Mouse (Mus musculus) small intestine, adult 2 months (tissue): ENCODE measurements around the gene Ift22. TPM values are rescaled to one million over a fixed set of nuclear protein-coding genes. Genes with fewer than 3 reads are reported as not detected.

Experiments used
- H3K27ac ChIP-seq: fragments of 200-500 bp; 2 replicates; pipeline ENCODE4 v1.5.1; 2012; ENCODE audit warnings: low read depth, low read length, control low read depth, inconsistent platforms; ENCODE audit not compliant: insufficient read depth
- H3K27me3 ChIP-seq: fragments of 200-500 bp; 2 replicates; pipeline ENCODE4 v1.6.1; 2012; ENCODE audit warnings: mild to moderate bottlenecking, moderate library complexity, low read length, inconsistent platforms; ENCODE audit not compliant: control insufficient read depth, insufficient read depth
- H3K36me3 ChIP-seq: fragments of 200-500 bp; 2 replicates; pipeline ENCODE4 v1.6.1; 2012; ENCODE audit warnings: mild to moderate bottlenecking, low read length, control low read depth, inconsistent platforms; ENCODE audit not compliant: control insufficient read depth, insufficient read depth
- H3K4me1 ChIP-seq: fragments of 200-500 bp; 2 replicates; pipeline ENCODE4 v1.6.1; 2012; ENCODE audit warnings: low read length, inconsistent platforms, mixed read lengths; ENCODE audit not compliant: control insufficient read depth, insufficient read depth, insufficient read length
- H3K4me3 ChIP-seq: fragments of 200-500 bp; 2 replicates; pipeline ENCODE4 v1.5.1; 2012; ENCODE audit warnings: low read depth, mild to moderate bottlenecking, control low read depth, inconsistent platforms, low read length, moderate library complexity
- CTCF ChIP-seq: fragments of 200-500 bp; IDR thresholded peaks from 2 replicates; pipeline ENCODE4 v1.5.1; 2012; ENCODE audit warnings: low read depth, mild to moderate bottlenecking, control low read depth, inconsistent platforms, low read length, moderate library complexity, mixed read lengths; ENCODE audit not compliant: insufficient replicate concordance, insufficient read length; ENCODE audit errors: extremely low read depth
- POLR2A ChIP-seq: fragments of 200-500 bp; IDR thresholded peaks from 2 replicates; pipeline ENCODE4 v1.6.1; 2012; ENCODE audit warnings: low read depth, mild to moderate bottlenecking, control low read depth, inconsistent platforms, low read length, moderate library complexity
- WGBS: fragments of 180-500 bp; shearing (Covaris S2); methylation state at CpG from one replicate; pipeline ENCODE4 v1.1.7; 2018; 5-methylcytosine and 5-hydroxymethylcytosine counted together
- polyA plus RNA-seq: library from polyadenylated mRNA; depleted of rRNA; stranded (reverse); fragments of >200 nt; gene quantifications from 2 replicates; pipeline ENCODE4 v1.2.3, GENCODE M21; 2012; rRNA removed

Gene Ift22
- 11.1 and 13.3 TPM in 2 replicates for polyA plus RNA-seq

DNA sequence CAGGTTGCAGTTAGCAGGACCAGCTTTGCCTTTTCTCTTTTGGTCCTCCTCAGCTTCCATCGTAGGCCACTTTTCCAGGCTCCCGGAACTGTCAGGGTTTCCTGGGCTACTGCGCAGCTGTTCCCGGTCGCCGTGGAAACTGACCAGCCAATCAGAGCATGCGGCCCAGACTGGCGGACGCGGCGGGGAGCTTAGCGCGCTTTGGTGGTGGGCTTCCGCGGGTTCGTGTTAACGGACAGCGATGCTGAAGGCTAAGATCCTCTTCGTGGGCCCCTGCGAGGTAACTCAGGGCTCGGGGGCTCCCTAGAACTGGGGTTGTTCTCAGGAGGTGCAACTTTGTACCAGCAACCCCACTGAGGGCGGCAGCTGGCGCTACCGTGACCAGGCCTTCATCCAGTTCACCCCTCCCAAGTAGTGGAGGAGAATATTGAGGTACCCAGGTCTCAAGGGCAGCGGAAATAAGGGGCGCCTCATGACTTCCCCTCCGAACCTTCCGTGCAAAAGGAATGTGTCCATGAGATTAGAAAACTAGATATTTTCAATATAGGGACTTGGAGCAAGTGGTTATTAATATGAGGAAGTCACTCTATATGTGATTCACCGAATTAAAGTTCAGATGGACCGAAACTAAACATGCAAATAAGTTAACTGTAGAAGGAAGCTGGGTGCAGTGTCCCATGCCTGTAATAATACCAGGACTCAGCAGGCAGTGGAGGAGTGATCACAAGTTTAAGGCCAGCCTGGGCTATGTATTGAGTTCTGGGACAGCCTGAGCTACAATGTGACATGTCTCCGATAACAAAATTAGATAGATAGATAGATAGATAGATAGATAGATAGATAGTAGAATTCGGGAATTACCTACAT, at the start of gene Ift22:
Gene Ift22, plus strand, starts transcription at position 160 of the 867 bp plus-strand sequence.
- WGBS = 5% methylated on average over 32 of the region's 32 CpGs
- no peak for TF ChIP-seq CTCF
- TF ChIP-seq POLR2A = peak; percentile 36; the same call in 1 of the 2 replicates
- H3K27ac ChIP-seq = peak within 1 kb of the TSS; percentile 61
- no peaks in the 10 kb centered on the region for H3K27me3 ChIP-seq
- peaks cover 7% of the 10 kb centered on the region for H3K36me3 ChIP-seq
- H3K4me3 ChIP-seq = peak within 1 kb of the TSS; percentile 75
- H3K4me1 ChIP-seq = peaks cover 9% of the 10 kb centered on the region

DNA sequence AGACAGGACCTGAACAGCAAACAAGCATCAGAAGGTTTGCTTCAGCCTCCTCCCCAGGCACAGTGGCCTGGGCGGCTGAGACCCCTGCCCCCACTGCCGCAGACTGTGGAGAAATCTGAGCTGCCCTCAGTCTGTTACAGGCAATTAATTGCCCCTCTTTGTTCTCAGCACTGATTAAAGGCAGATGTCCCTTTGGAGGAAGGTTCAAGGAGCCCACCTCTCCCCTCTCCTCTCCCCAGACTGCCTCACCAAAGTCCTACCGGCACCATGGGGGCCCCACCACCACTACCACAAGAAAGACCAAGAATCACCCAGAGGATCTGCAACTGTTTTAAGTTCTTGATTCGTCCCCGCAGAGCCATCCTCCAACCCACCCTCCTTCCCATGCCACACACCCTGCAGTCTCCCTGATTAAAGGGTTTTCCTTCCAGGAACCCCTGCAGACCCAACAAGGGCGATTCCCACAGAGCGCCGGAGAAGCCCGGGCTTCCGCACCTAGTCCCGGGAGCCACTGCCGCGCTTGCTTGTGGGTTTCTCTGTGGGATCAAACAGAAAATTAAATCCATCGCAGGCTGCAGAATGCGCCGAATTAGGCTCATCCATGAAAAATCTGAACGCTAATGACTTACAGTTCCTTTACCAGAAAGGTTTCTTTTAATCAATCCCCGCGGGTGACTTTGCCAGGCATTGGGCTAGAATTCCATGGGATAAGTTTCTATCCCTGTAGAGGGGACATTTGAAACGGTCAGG, 46.6 kb upstream of the Ift22 start:
- Histone ChIP-seq H3K4me3 (no peak overlapping the region), H3K36me3 (no peaks in the 10 kb centered on the region), H3K27me3 (no peaks in the 10 kb centered on the region), H3K4me1 (peaks cover 2% of the 10 kb centered on the region), H3K27ac (no peak overlapping the region)
- TF ChIP-seq POLR2A = no peak
- TF ChIP-seq CTCF = no peak
- 39% methylated on average over 20 of the region's 20 CpGs for WGBS

- WGBS = 67% methylated on average over 4 of the region's 4 CpGs
- H3K27me3 ChIP-seq = no peaks in the 10 kb centered on the region
- H3K27ac ChIP-seq = no peak overlapping the region
- H3K36me3 ChIP-seq = no peaks in the 10 kb centered on the region
- TF ChIP-seq POLR2A (no peak), CTCF (no peak)
- H3K4me1 ChIP-seq = peaks cover 2% of the 10 kb centered on the region
- no peak overlapping the region for H3K4me3 ChIP-seq
Measured at GRCm38 (mm10) chr5:136862806-136863205, 45.1 kb upstream of the Ift22 start.

DNA sequence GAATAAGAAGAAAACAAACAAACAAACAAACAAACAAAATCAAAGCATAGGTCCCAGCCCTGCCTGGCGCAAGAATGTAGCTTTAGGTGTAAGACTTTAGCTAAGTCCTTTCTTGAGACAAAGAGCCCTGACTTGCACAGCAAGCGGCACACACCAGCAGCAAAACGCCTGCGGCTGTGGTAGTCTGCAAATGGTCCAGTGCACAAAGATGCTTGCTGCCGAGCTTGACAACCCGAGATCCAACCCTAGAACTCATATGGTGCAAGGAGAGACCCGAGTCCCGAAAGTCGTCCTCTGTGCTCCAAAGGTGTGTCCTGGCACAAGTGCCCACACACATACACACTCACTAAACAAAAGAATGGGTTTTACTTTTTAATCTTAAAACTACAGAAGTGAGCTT, 44.7 kb upstream of the Ift22 start:
- H3K27ac ChIP-seq = no peak overlapping the region
- TF ChIP-seq POLR2A (no peak), CTCF (no peak)
- peaks cover 2% of the 10 kb centered on the region for H3K4me1 ChIP-seq
- no peak overlapping the region for H3K4me3 ChIP-seq
- H3K36me3 ChIP-seq = no peaks in the 10 kb centered on the region
- 79% methylated on average over 9 of the region's 9 CpGs for WGBS
- H3K27me3 ChIP-seq = no peaks in the 10 kb centered on the region

- WGBS = 35% methylated on average over 14 of the region's 14 CpGs
- H3K4me3 ChIP-seq = no peak overlapping the region
- TF ChIP-seq CTCF (no peak), POLR2A (no peak)
- peaks cover 2% of the 10 kb centered on the region for H3K4me1 ChIP-seq
- no peak overlapping the region for H3K27ac ChIP-seq
- no peaks in the 10 kb centered on the region for H3K27me3 ChIP-seq
- no peaks in the 10 kb centered on the region for H3K36me3 ChIP-seq
Measured at GRCm38 (mm10) chr5:136863961-136864674, 43.8 kb upstream of the Ift22 start.

GRCm38 (mm10) chr5:136867706-136868105, 40.2 kb upstream of the Ift22 start:
- Histone ChIP-seq H3K27ac (no peak overlapping the region), H3K27me3 (no peaks in the 10 kb centered on the region), H3K4me1 (peaks cover 2% of the 10 kb centered on the region), H3K36me3 (no peaks in the 10 kb centered on the region), H3K4me3 (no peak overlapping the region)
- 80% methylated on average over 5 of the region's 5 CpGs for WGBS
- TF ChIP-seq POLR2A (no peak), CTCF (no peak)
